Mouse (Mus musculus) adrenal gland, postnatal 36 days (tissue): Measurements from ENCODE around the gene Ulk4. TPM values are rescaled to one million over a fixed set of nuclear protein-coding genes. Genes with fewer than 3 reads are reported as not detected.
"Not testable (repeated sequence)": the region's sequence is repeated elsewhere in the genome, so short reads cannot be mapped to it uniquely, and the experiment has no call there.

Experiments
- DNase-seq, 2 experiments: peaks; one replicate each; pipeline ENCODE4 v3.0.0; 2021; ENCODE audit warnings: mixed read lengths in 1 of 2
- total RNA-seq, 2 experiments: library from RNA; stranded (reverse); gene quantifications; 2 replicates each; pipeline ENCODE4 v1.2.3; 2021

Ulk4 gene
- total RNA-seq, 2 experiments from 2014 or later = 1.7 to 1.9 TPM

GRCm38 (mm10) chr9:121061820-121062623, 215.0 kb downstream of the Ulk4 start:
- DNase-seq = no peak

GRCm38 (mm10) chr9:121060331-121060730, 216.7 kb downstream of the Ulk4 start:
- no peak for DNase-seq

GRCm38 (mm10) chr9:121059286-121059685, 217.7 kb downstream of the Ulk4 start:
- peak; percentile 12 to 33 for DNase-seq

- DNase-seq = no peak
Measured at GRCm38 (mm10) chr9:121058538-121058937, 218.5 kb downstream of the Ulk4 start.

GRCm38 (mm10) chr9:121058116-121058515, 218.9 kb downstream of the Ulk4 start:
- DNase-seq = peak; percentile 22 to 31

GRCm38 (mm10) chr9:121057401-121057800, 219.6 kb downstream of the Ulk4 start:
- no peak for DNase-seq

GRCm38 (mm10) chr9:121056526-121056925, 220.5 kb downstream of the Ulk4 start:
- no peak for DNase-seq

GRCm38 (mm10) chr9:121056036-121056435, 221.0 kb downstream of the Ulk4 start:
- no peak for DNase-seq

- not testable (repeated sequence) for DNase-seq
Measured at GRCm38 (mm10) chr9:121045657-121046056, 231.3 kb downstream of the Ulk4 start.

GRCm38 (mm10) chr9:121044471-121045206, 232.4 kb downstream of the Ulk4 start:
- DNase-seq = no peak

GRCm38 (mm10) chr9:121043021-121043420, 234.0 kb downstream of the Ulk4 start:
- no peak for DNase-seq

GRCm38 (mm10) chr9:121038396-121038795, 238.6 kb downstream of the Ulk4 start:
- DNase-seq = no peak

GRCm38 (mm10) chr9:121037975-121038374, 239.0 kb downstream of the Ulk4 start:
- no peak for DNase-seq

- no peak for DNase-seq
Measured at GRCm38 (mm10) chr9:121035296-121035695, 241.7 kb downstream of the Ulk4 start.

- no peak for DNase-seq
Measured at GRCm38 (mm10) chr9:121033596-121033995, 243.4 kb downstream of the Ulk4 start.

GRCm38 (mm10) chr9:121032322-121032964, 244.6 kb downstream of the Ulk4 start:
- no peak for DNase-seq

GRCm38 (mm10) chr9:121030949-121031348, 246.0 kb downstream of the Ulk4 start:
- DNase-seq = peak; percentile 18 to 26

- DNase-seq = peak; percentile 64 to 70
Measured at GRCm38 (mm10) chr9:121029786-121030185, 247.2 kb downstream of the Ulk4 start.

GRCm38 (mm10) chr9:121023526-121024264, 253.3 kb downstream of the Ulk4 start:
- no peak for DNase-seq

GRCm38 (mm10) chr9:121020360-121020759, 256.6 kb downstream of the Ulk4 start:
- peak; percentile 11 to 35 for DNase-seq

- no peak for DNase-seq
Measured at GRCm38 (mm10) chr9:121019932-121020331, 257.1 kb downstream of the Ulk4 start.
